ENCODE assay signal across 8 mouse cellular contexts in the genomic region with DNA sequence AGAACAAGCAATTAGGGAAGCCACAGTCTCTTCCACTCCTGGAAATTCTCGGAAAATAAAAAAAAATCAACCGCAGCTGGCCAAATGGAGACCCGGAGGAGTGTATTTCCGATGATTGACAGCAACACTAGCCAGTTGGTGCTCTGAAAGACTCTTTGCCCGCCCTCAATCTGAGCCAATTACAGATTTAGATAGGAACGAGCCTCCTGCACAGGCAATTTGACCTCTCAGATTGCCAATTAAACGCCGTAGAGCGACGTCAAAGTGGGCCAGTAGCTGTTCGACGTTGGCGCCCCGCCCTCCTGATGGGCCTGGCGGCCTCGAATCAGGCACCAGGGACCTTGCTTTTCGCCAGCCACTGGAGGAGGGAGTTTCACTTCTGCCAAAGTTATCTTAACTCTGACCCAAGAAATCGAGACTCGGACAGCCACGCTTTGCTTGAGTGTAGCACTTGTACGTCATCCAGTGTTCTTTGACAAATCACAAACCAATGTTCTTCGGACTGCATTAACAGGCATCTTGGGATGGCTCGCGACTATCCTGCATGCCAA. TPM values are rescaled to one million over a fixed set of nuclear protein-coding genes. Genes with fewer than 3 reads are reported as not detected.
DNase-seq lines count a peak whose midpoint lies in the region; ATAC-seq and TF ChIP-seq lines count a peak whose summit lies in the region.

A gene (minus strand): TSS at position 83 of the 551 bp plus-strand sequence.

- in situ Hi-C loops in ES-E14 (cut with MboI; ENCODE audit: low sequenced_read_pairs in 2 of 2, unreplicated experiment in 2 of 2), result loop anchor here in 1 of 2 experiments (25.0 kb wide), 1 partner anchor 723 kb away; no protein-coding TSS in a partner anchor

- 0% methylated on average over 24 of the region's 24 CpGs for WGBS in forebrain, embryonic 15.5 days
- WGBS in lung, adult 2 months, result under 1% methylated on average over 24 of the region's 24 CpGs

- no peak for TF ChIP-seq CTCF in lung, adult 2 months (IDR thresholded peaks at IDR 0.05; ENCODE audit: insufficient read depth, low read length)

- peak; percentile 49; the same call in 1 of the 2 replicates for TF ChIP-seq POLR2A in lung, adult 2 months (IDR thresholded peaks at IDR 0.05; ENCODE audit: borderline replicate concordance, extremely low read depth, low read depth, low read length)

- peak within 1 kb of the TSS; percentile 33 for H3K9ac ChIP-seq in ES-E14 (ENCODE audit: insufficient read depth, low read depth, low read length, poor library complexity, severe bottlenecking)
- peak within 1 kb of the TSS; percentile 80 for H3K9ac ChIP-seq in forebrain, embryonic 15.5 days (replicated peaks)

- H3K27ac ChIP-seq in ES-E14 (ENCODE audit: insufficient read depth, low read depth, low read length, poor library complexity, severe bottlenecking), result no peak within 1 kb of the TSS
- H3K27ac ChIP-seq in forebrain, embryonic 15.5 days (replicated peaks), result peak within 1 kb of the TSS; percentile 79

- DNase-seq in ES-E14 (ENCODE audit: low read depth, low spot score), result peak; percentile 92
- peak; percentile 99 for DNase-seq in cerebellum, adult 11-12 months
- DNase-seq in heart, postnatal 25 days (ENCODE audit: low spot score), result peak; percentile 100
- peak; percentile 99 to 100 for DNase-seq in layer of hippocampus, adult 18-20 months (ENCODE audit: low spot score in 2 of 2)
- DNase-seq in lung, adult 2 months, result peak; percentile 98
- DNase-seq in thymus, adult 18-20 months, result peak; percentile 94 to 97

- H3K4me1 ChIP-seq in ES-E14 (ENCODE audit: control insufficient read depth in 2 of 2, insufficient read depth in 2 of 2, low read length in 2 of 2, poor library complexity in 1 of 2), result 0 out of 4 replicates have a peak, but pooled peaks cover 0 to 2% of the 10 kb centered on the region in 2 experiments
- H3K4me1 ChIP-seq in forebrain, embryonic 15.5 days, result peaks cover 17% of the 10 kb centered on the region
- H3K4me1 ChIP-seq in lung, adult 2 months (ENCODE audit: control insufficient read depth, insufficient read depth, low read length), result no peaks in the 10 kb centered on the region; the same call in 1 of the 2 replicates

- intact Hi-C loops in heart, postnatal 25 days (cut with DNase I), result loop anchor here (5.0 to 10.0 kb wide), 4 partner anchors 47 to 821 kb away; a partner anchor contains a TSS

- H3K4me3 ChIP-seq in ES-E14 (ENCODE audit: insufficient read depth in 1 of 2, low read depth in 1 of 2, low read length in 2 of 2, poor library complexity in 1 of 2, severe bottlenecking in 1 of 2), result peak within 1 kb of the TSS; percentile 73 to 86
- H3K4me3 ChIP-seq in forebrain, embryonic 15.5 days, result peak within 1 kb of the TSS; percentile 77
- H3K4me3 ChIP-seq in lung, adult 2 months (replicated peaks; ENCODE audit: extremely low read depth, low read depth, low read length), result peak within 1 kb of the TSS; percentile 86

- H3K36me3 ChIP-seq in ES-E14 (ENCODE audit: control insufficient read depth, insufficient read depth, low read length, poor library complexity, severe bottlenecking), result no peaks in the 10 kb centered on the region
- H3K36me3 ChIP-seq in forebrain, embryonic 15.5 days, result no peaks in the 10 kb centered on the region

- H3K9me3 ChIP-seq in ES-E14 (ENCODE audit: control insufficient read depth, insufficient read depth, low read depth, low read length), result no peaks in the 10 kb centered on the region
- H3K9me3 ChIP-seq in forebrain, embryonic 15.5 days, result no peaks in the 10 kb centered on the region

- no peaks in the 10 kb centered on the region for H3K27me3 ChIP-seq in forebrain, embryonic 15.5 days

- peak; percentile 99 for ATAC-seq in forebrain, embryonic 15.5 days (replicated peaks)
- ATAC-seq in neutrophil, adult 5-6 weeks (ENCODE audit: extremely low read depth, insufficient number of reproducible peaks, low FRiP score, poor library complexity, severe bottlenecking), result peak; percentile 97

- peak within 1 kb of the TSS; percentile 86 for H3K4me2 ChIP-seq in forebrain, embryonic 15.5 days (replicated peaks)

TF ChIP-seq in ES-E14, 5 proteins besides CTCF, POLR2A, EP300 and RAD21:
- no peak for TF ChIP-seq ZC3H11A (IDR thresholded peaks at IDR 0.05; ENCODE audit: borderline replicate concordance, low read depth, low read length)
- TF ChIP-seq CHD2 (IDR thresholded peaks at IDR 0.05; ENCODE audit: low read depth, low read length), result peak; percentile 91
- no peak for TF ChIP-seq MAFK (IDR thresholded peaks at IDR 0.05; ENCODE audit: insufficient read depth, low read depth, low read length)
- peak; percentile 83; the same call in 1 of the 2 replicates for TF ChIP-seq ZNF384 (IDR thresholded peaks at IDR 0.05; ENCODE audit: low read depth, low read length)
- TF ChIP-seq HCFC1 (IDR thresholded peaks at IDR 0.05; ENCODE audit: borderline replicate concordance, insufficient read depth, low read length), result no peak

RNA-seq across cellular contexts. Expression of the gene that starts here (rescaled TPM):
- total RNA-seq in ES-E14 (2012; rRNA removed), result 3.5 and 5.4 TPM in 2 replicates
- 7.0 and 7.8 TPM in 2 replicates for polyA plus RNA-seq in forebrain, embryonic 15.5 days (2015; fragmentation: Nextera tagmentation; extraction: Ambion mirVana)
- total RNA-seq in heart, postnatal 25 days (2021), result 10 to 100 TPM; 69.6 to 79.6 TPM
- 10 to 100 TPM; 73.7 to 85.4 TPM for total RNA-seq in layer of hippocampus, adult 18-20 months (2021)
- 1.5 and 2.9 TPM in 2 replicates for polyA plus RNA-seq in lung, adult 2 months (2012; rRNA removed)
- 44.7 and 94.0 TPM in 2 replicates for total RNA-seq in neutrophil, adult 5-6 weeks (2017)
